Mouse (Mus musculus): ENCODE results near the gene Gan.

DNA sequence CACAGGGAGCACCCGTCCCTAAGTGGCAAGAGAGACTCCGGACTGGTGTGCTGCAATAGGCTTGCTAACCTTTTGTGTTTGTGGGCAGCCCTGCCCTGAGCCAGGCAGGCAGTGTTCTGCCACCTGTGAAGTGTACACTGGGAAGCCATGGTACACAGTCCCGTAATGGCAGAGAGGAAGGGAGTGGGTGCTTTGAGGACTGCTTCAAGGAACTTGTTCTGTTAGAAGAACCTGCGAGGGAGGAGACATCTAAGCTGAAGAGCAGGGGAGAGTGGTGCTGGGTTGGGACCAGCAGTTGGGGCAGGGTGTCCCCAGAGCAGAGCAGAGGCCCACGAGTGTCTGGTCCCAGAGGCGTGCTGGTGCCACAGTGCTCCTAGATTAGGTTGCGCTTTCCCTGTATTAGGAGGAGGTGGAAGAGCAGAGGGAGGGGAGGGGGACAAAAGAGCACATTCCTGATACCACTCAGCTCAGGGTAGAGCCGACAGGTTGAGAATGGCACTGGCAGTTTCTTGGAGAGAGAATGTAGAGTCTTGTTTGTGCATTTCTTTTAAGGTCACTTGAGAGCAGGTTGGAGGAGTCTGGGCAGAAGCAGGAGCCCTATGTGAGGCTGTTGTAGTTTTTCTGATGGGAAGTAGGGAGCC is 9.4 kb downstream of the Gan start:
- no peak for TF ChIP-seq GATA1 (IDR thresholded peaks at IDR 0.05; ENCODE audit: low read length)
- no peak for TF ChIP-seq TAL1 (IDR thresholded peaks at IDR 0.05; ENCODE audit: low read length)
